Mouse (Mus musculus): ENCODE results near the gene Ralgapa2. TPM values are rescaled to one million over a fixed set of nuclear protein-coding genes. Genes with fewer than 3 reads are reported as not detected.
A peak's percentile ranks its signal among the peaks of the same experiment; 100 is the strongest.

Ralgapa2 gene
- polyA plus RNA-seq, 1 experiment from 2014 or later = 14.2 TPM

DNA sequence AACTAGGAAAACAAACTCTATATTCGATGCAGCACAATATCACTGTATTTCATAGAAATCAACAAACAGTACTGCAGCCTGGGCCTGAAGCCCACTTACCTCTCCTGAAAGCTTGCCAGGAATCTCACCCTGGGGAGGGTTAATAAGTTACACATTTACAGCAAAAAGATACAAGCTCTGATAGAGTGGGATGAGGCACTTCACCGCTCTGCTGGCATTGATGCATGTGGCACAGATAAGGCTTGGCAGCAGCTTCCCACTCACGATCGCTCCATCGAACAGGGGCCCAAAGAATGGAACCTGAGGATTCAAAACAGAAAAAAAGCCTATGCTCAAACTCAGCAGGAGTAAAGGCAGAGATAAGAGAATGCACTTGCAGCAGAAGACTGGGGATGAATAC, 197.4 kb downstream of the Ralgapa2 start:
- H3K27ac ChIP-seq = no peak overlapping the region
- no peak for DNase-seq (ENCODE audit: low spot score)
- WGBS = 54% methylated on average over 5 of the region's 5 CpGs

DNA sequence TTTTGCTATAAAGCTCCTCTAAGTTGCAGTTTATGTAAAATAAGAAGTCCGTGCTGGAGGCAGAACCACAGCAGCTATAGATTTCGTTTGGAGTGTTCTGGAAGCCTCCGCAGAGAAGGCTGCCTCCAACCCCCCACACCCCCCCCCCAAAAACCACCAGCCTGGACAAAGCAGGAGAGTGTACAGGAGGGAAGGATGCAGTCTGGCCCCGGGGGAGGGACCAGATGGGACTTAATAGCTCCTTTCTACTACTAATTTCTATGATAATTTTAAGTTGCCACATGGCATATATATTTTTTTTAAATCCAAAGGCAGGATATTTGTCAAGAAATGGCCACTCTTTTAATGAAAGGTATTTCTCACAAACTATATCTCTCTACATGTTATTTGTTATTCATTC, 198.3 kb downstream of the Ralgapa2 start:
- H3K9ac ChIP-seq = no peak overlapping the region
- ATAC-seq (ENCODE audit: low FRiP score) = no peak
- no peak overlapping the region for H3K4me2 ChIP-seq (replicated peaks)
- no peak overlapping the region for H3K27ac ChIP-seq
- H3K4me1 ChIP-seq (replicated peaks; ENCODE audit: control insufficient read depth, insufficient read depth, low read length) = 0 out of 2 replicates have a peak, but pooled peaks cover 6% of the 10 kb centered on the region
- no peaks in the 10 kb centered on the region for H3K9me3 ChIP-seq (ENCODE audit: control insufficient read depth, low read length)
- H3K36me3 ChIP-seq (replicated peaks; ENCODE audit: control insufficient read depth, insufficient read depth) = no peaks in the 10 kb centered on the region
- WGBS = 47% methylated on average over 4 of the region's 4 CpGs
- H3K27me3 ChIP-seq (ENCODE audit: control insufficient read depth, insufficient read depth, low read length) = no peaks in the 10 kb centered on the region
- H3K4me3 ChIP-seq (replicated peaks; ENCODE audit: low read length) = no peak overlapping the region
- no peak for DNase-seq (ENCODE audit: low spot score)

More for the DNA sequence above, 197.4 kb downstream of the Ralgapa2 start:
- Histone ChIP-seq H3K4me1 (replicated peaks; ENCODE audit: control insufficient read depth, insufficient read depth, low read length) (0 out of 2 replicates have a peak, but pooled peaks cover 6% of the 10 kb centered on the region), H3K4me2 (replicated peaks) (no peak overlapping the region), H3K27me3 (ENCODE audit: control insufficient read depth, insufficient read depth, low read length) (no peaks in the 10 kb centered on the region), H3K9ac (no peak overlapping the region), H3K36me3 (replicated peaks; ENCODE audit: control insufficient read depth, insufficient read depth) (no peaks in the 10 kb centered on the region), H3K9me3 (ENCODE audit: control insufficient read depth, low read length) (no peaks in the 10 kb centered on the region), H3K4me3 (replicated peaks; ENCODE audit: low read length) (no peak overlapping the region)
- no peak for ATAC-seq (ENCODE audit: low FRiP score)

DNA sequence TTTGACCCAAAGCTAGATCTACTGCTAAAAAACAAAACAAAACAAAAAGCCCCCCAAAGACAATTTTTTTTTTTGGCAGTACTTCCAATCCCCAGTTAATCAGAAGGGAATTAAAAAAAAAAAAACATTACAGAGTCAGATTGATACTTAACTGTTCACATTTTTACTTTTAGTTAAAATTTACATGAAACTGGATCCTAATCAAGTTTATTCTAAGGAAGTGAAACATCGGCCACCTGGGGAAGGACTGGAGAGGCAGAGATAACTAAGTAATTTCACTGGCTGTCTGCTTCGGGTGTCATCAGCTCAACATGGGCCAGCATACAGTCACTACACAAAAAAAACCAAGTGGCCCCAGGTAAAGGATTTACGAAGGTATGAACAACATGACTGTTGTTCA, 201.4 kb downstream of the Ralgapa2 start:
- H3K4me1 ChIP-seq (replicated peaks; ENCODE audit: control insufficient read depth, insufficient read depth, low read length) = 0 out of 2 replicates have a peak, but pooled peaks cover 6% of the 10 kb centered on the region
- DNase-seq (ENCODE audit: low spot score) (no peak), ATAC-seq (ENCODE audit: low FRiP score) (no peak)
- no peak overlapping the region for H3K27ac ChIP-seq
- WGBS = 92% methylated on average over 3 of the region's 3 CpGs
- H3K36me3 ChIP-seq (replicated peaks; ENCODE audit: control insufficient read depth, insufficient read depth) = no peaks in the 10 kb centered on the region
- no peak overlapping the region for H3K4me3 ChIP-seq (replicated peaks; ENCODE audit: low read length)
- H3K9ac ChIP-seq = no peak overlapping the region
- H3K27me3 ChIP-seq (ENCODE audit: control insufficient read depth, insufficient read depth, low read length) = no peaks in the 10 kb centered on the region
- no peaks in the 10 kb centered on the region for H3K9me3 ChIP-seq (ENCODE audit: control insufficient read depth, low read length)
- no peak overlapping the region for H3K4me2 ChIP-seq (replicated peaks)

DNA sequence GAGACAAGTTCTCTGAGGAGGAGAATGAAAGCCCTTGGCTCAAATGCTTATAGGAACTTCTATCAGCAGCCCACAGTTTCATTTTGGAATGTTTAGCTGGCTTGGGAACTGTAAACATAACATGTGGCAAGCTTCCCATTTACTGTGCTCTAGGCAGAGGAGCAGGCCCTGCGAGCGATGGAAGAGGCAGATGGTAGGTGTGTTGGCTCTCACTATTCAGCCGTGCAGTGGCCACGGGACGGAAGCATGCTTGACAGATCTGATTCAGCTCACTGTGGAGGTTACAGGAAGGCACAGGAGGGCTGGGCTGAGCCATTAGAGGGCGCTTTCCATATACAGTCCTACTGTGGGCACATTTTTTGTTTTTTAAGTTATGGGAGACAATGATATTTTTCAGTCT, 201.9 kb downstream of the Ralgapa2 start:
- Histone ChIP-seq H3K9ac (no peak overlapping the region), H3K4me3 (replicated peaks; ENCODE audit: low read length) (no peak overlapping the region), H3K36me3 (replicated peaks; ENCODE audit: control insufficient read depth, insufficient read depth) (no peaks in the 10 kb centered on the region), H3K27ac (no peak overlapping the region; the same call in 1 of the 2 replicates), H3K27me3 (ENCODE audit: control insufficient read depth, insufficient read depth, low read length) (no peaks in the 10 kb centered on the region), H3K4me2 (replicated peaks) (no peak overlapping the region), H3K4me1 (replicated peaks; ENCODE audit: control insufficient read depth, insufficient read depth, low read length) (0 out of 2 replicates have a peak, but pooled peaks cover 6% of the 10 kb centered on the region), H3K9me3 (ENCODE audit: control insufficient read depth, low read length) (no peaks in the 10 kb centered on the region)
- no peak for DNase-seq (ENCODE audit: low spot score)
- 0 out of 2 replicates have a peak, but pooled peaks have one; percentile 37 for ATAC-seq (ENCODE audit: low FRiP score)
- WGBS = 37% methylated on average over 6 of the region's 6 CpGs

DNA sequence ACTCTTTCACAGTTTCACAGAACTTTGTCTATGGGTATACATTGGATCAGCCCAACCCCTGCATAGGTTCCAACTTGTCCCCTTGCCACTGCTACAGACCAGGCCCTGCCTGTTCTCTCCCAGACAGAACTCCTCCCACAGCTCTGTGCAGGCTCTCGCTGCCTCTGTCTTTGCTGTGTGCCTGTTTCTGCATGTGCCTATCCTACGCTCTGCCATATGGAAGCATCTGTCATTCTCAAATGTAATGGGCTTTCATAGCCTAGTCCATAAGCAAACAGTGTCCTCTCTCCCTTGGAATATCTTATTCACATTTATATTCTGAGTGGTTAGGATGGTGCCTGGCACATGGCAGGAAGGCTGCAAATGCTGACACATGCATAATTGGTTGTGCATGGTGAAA, 202.7 kb downstream of the Ralgapa2 start:
- Histone ChIP-seq H3K4me3 (replicated peaks; ENCODE audit: low read length) (no peak overlapping the region), H3K4me1 (replicated peaks; ENCODE audit: control insufficient read depth, insufficient read depth, low read length) (0 out of 2 replicates have a peak, but pooled peaks cover 6% of the 10 kb centered on the region), H3K9ac (no peak overlapping the region), H3K36me3 (replicated peaks; ENCODE audit: control insufficient read depth, insufficient read depth) (no peaks in the 10 kb centered on the region), H3K9me3 (ENCODE audit: control insufficient read depth, low read length) (no peaks in the 10 kb centered on the region), H3K27ac (no peak overlapping the region), H3K27me3 (ENCODE audit: control insufficient read depth, insufficient read depth, low read length) (no peaks in the 10 kb centered on the region), H3K4me2 (replicated peaks) (no peak overlapping the region)
- DNase-seq (ENCODE audit: low spot score) (no peak), ATAC-seq (ENCODE audit: low FRiP score) (peak; percentile 43; the same call in 1 of the 2 replicates)
- 56% methylated on average over 2 of the region's 2 CpGs for WGBS

DNA sequence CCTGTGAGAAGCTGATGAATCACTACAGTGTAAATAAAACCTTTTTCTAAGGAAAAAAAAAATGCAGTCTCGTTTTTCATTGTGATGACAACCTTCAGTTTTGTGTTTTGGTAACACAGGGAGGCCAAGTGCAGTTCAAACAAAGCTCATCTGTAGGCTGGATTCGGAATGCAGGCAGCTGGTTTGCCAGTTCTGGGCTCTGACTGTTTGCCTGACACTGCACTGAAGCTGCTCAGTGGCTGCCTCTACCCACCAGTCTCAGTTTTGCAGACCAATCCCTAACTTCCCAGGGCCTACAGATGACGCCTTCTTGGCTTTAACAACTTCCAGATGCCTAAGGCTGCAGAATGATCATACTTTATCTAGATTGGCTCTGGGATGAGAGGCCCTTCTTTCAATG, 205.1 kb downstream of the Ralgapa2 start:
- Histone ChIP-seq H3K36me3 (replicated peaks; ENCODE audit: control insufficient read depth, insufficient read depth) (no peaks in the 10 kb centered on the region), H3K9ac (no peak overlapping the region), H3K9me3 (ENCODE audit: control insufficient read depth, low read length) (no peaks in the 10 kb centered on the region), H3K4me2 (replicated peaks) (no peak overlapping the region), H3K27ac (no peak overlapping the region), H3K4me1 (replicated peaks; ENCODE audit: control insufficient read depth, insufficient read depth, low read length) (peaks cover 8% of the 10 kb centered on the region), H3K27me3 (ENCODE audit: control insufficient read depth, insufficient read depth, low read length) (no peaks in the 10 kb centered on the region), H3K4me3 (replicated peaks; ENCODE audit: low read length) (no peak overlapping the region)
- no peak for DNase-seq (ENCODE audit: low spot score)
- ATAC-seq (ENCODE audit: low FRiP score) = no peak
- WGBS = 65% methylated on average over 3 of the region's 3 CpGs

DNA sequence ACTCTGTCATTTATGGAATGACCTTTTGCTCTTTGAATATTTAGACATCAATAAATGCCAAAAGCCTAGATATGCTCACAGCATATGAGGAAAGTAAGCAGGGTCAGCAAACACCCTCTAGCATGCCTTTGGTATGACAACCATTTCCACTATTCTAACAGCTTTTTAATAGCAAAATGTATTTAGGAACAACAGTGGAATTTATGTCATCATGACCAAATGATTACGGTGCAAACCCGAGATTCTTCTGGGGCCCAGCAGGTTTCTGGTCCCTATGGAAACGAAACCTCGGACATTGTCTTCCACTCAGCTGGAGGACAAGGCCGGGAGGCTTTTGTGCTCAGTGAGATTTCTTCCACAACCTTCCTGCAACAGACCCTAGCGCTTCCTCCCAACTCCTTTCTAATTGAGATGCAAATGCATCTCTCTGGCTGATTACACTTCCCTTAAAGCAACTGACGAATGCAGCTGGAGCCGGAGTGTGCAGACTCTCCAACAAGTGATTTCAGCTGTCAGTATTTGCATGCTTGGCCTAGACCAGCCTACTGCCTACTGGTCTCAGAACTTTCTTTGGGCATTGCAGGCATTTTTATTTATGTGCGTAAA, 209.9 kb downstream of the Ralgapa2 start:
- ATAC-seq (ENCODE audit: low FRiP score) (peak; percentile 76), DNase-seq (ENCODE audit: low spot score) (peak; percentile 65)
- Histone ChIP-seq H3K4me3 (replicated peaks; ENCODE audit: low read length) (no peak overlapping the region), H3K27ac (no peak overlapping the region), H3K27me3 (ENCODE audit: control insufficient read depth, insufficient read depth, low read length) (no peaks in the 10 kb centered on the region), H3K36me3 (replicated peaks; ENCODE audit: control insufficient read depth, insufficient read depth) (no peaks in the 10 kb centered on the region), H3K9ac (no peak overlapping the region), H3K4me2 (replicated peaks) (no peak overlapping the region), H3K9me3 (ENCODE audit: control insufficient read depth, low read length) (no peaks in the 10 kb centered on the region), H3K4me1 (replicated peaks; ENCODE audit: control insufficient read depth, insufficient read depth, low read length) (peaks cover 10% of the 10 kb centered on the region)
- WGBS = 6% methylated on average over 9 of the region's 9 CpGs

DNA sequence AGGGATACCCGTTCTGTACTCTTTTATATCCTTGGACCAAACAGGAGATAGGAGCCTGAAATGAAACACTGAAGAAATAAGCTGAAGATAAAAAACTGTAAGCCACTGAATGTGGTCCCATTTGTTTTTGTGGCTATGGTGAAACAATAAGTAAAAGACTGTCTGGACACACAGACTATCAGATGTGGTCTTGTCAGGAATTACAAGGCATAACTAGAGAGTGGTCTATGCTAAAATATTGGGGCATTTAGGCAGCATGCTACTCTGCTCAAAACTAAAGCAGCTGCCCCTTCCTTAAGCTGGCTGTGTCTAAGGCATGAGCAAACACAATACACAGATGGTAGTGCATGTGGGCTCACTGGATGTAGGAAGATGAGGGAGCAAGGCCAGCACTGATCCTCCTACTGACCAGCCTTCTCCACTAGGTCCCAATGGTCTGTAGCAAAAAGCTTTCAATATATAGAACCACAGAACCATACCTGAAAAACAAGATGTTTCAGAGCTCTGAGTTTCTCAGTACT, 211.6 kb downstream of the Ralgapa2 start:
- H3K4me2 ChIP-seq (replicated peaks) = no peak overlapping the region
- no peak overlapping the region for H3K4me3 ChIP-seq (replicated peaks; ENCODE audit: low read length)
- H3K9ac ChIP-seq = no peak overlapping the region
- no peaks in the 10 kb centered on the region for H3K27me3 ChIP-seq (ENCODE audit: control insufficient read depth, insufficient read depth, low read length)
- no peaks in the 10 kb centered on the region for H3K36me3 ChIP-seq (replicated peaks; ENCODE audit: control insufficient read depth, insufficient read depth)
- WGBS = 33% methylated on average over 1 of the region's 1 CpGs
- no peak for DNase-seq (ENCODE audit: low spot score)
- H3K27ac ChIP-seq = no peak overlapping the region
- H3K9me3 ChIP-seq (ENCODE audit: control insufficient read depth, low read length) = no peaks in the 10 kb centered on the region
- H3K4me1 ChIP-seq (replicated peaks; ENCODE audit: control insufficient read depth, insufficient read depth, low read length) = peaks cover 10% of the 10 kb centered on the region
- ATAC-seq (ENCODE audit: low FRiP score) = no peak

DNA sequence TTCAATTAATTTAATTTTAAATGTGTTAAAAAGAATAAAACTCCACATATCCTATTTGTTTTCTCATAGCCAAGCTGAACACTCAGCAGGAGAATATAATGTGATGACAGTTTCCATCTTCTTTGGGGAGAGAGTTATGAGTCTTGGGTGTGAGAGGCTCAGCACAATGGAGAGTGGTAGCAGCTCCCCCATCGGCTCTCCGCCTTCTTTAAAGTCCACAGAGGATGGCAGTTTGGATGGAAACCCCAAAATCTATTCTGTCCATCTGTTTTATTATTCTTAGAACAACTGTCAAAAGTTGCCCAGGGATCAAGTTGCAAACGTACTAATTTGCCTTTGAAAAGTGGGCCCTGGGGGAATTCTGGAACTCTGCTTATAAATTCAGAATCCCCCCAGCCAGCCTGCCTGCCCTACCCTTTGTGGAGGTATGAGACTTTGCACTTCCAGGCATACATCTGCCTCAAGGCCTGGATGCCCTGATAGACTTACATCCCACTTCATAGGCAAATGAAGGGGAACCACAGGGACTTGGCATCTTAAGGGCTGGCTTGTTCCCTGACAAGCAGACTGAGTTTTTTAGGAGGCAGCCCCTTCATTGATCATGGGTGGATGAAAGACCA, 212.2 kb downstream of the Ralgapa2 start:
- no peaks in the 10 kb centered on the region for H3K9me3 ChIP-seq (ENCODE audit: control insufficient read depth, low read length)
- DNase-seq (ENCODE audit: low spot score) (no peak), ATAC-seq (ENCODE audit: low FRiP score) (no peak)
- H3K9ac ChIP-seq = no peak overlapping the region
- H3K4me3 ChIP-seq (replicated peaks; ENCODE audit: low read length) = no peak overlapping the region
- 9% methylated on average over 3 of the region's 3 CpGs for WGBS
- H3K27ac ChIP-seq = no peak overlapping the region
- no peaks in the 10 kb centered on the region for H3K36me3 ChIP-seq (replicated peaks; ENCODE audit: control insufficient read depth, insufficient read depth)
- peaks cover 10% of the 10 kb centered on the region for H3K4me1 ChIP-seq (replicated peaks; ENCODE audit: control insufficient read depth, insufficient read depth, low read length)
- no peaks in the 10 kb centered on the region for H3K27me3 ChIP-seq (ENCODE audit: control insufficient read depth, insufficient read depth, low read length)
- H3K4me2 ChIP-seq (replicated peaks) = no peak overlapping the region
